Mouse (Mus musculus) adrenal gland (tissue): ENCODE data around the gene Mylk.

Source experiments
- intact Hi-C: fragments of 180-260 bp; cut with DNase I; formaldehyde crosslinking; loops from one replicate; pipeline ENCODE4 v1.15.1; 2025

Gene Mylk

DNA sequence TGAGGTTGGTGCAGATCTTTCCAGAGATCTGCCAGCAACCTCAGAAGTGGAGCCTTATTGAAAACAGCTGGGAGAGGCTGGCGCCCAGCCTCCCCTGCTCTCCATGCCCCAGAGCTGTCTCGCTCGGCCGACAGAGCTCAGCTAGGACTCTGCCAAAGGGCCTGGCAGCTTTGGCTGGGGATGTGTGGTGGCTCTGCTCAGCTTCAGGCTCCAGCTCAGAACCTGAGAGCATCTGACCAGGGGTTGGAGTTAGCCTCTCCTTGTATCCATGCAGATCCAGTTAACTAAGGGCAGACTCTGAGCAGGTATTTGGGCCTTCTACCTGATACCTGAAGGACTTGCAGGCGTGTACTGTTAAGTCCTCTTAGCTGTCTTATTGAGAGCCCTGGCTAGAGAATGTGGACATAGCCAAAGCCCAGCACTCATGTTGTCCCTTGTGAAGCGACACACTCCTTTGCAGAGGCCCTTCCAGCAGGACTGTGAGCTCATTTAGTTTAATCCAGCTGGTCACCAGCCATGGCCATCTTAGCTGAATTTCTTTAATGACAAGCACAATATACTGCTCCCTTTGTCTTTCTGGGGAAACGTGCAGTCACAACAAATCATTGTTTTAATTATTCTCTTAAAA is 94.8 kb downstream of the Mylk start:
- intact Hi-C loops, result no loop called here

DNA sequence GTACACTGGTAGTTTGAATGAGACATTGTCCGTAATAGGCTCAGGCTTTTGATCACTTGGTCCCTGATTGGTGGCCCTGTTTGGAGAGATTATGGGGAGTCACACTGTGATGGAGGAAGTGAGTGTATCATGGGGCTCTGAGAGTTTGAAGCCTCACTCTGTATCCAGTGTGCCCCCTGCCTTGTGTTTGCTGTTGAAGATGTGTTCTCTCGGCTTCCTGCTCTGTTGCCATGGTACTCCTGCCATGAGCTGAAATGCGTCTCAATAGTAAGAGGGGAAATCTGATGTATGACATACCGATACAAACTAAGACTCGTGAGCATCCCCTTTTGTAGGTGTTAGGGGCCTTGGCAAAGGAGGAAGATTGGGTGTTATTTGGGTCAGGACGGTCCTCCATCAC is 99.8 kb downstream of the Mylk start:
- intact Hi-C loops, result no loop called here

DNA sequence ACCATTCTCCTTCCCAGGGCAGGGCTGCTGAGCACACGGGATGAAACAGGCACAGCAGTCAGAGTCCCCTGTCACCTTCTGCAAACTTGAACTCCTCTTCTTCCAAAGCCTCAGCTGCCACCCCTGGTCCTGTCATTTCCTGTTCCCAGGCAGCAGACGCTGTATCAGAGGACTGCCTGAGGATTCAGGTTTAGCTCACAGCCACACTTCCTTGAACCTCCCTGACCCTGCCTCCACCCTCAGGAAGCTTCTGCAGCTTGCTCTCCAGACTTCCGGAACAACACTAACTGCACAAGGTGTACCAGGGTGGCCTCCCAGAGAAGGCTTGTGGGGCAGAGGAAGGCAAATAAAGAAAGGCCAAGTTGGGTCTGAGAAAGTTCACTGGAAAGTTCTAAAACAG is 102.6 kb downstream of the Mylk start:
- intact Hi-C loops, result no loop called here

DNA sequence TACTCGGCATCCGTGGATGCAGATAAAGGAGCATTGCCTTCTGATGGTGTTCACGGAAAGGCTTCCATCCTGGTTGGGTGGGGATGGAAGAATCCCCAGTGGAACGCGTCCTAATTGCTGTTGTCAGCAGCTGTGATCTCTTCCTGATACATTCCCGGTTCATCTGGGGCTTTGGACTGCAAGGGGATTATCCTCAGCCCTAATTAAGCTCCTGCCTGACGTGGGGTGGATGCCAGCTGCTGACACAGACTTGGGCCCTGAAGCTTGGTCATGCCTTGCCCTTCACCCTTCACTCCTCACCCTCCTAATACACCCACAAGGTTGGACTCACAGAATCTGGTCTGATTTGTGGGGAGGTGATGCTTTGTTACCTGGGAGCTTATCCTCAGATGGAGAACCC is 109.1 kb downstream of the Mylk start:
- intact Hi-C loops, result no loop called here

DNA sequence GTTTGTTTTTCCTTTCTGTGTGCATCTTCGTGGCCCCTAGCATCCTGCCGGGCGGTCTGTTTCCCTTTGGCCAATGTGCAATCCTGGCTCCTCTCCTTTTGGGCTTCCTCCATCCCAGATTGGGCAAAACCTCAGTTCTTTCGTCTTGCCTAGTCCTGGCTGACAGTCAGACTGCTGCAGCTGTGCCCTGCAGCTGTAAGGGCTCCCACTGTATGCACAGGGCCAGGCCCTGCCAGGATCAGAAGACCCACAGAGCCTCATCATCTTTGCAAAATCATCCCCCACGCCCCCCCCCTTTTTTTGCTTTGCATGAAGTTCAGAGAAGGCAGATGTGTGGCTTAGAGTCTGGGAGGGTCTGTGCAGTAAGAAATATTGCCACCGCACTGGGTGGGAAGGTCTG is 110.1 kb downstream of the Mylk start:
- intact Hi-C loops, result no loop called here

DNA sequence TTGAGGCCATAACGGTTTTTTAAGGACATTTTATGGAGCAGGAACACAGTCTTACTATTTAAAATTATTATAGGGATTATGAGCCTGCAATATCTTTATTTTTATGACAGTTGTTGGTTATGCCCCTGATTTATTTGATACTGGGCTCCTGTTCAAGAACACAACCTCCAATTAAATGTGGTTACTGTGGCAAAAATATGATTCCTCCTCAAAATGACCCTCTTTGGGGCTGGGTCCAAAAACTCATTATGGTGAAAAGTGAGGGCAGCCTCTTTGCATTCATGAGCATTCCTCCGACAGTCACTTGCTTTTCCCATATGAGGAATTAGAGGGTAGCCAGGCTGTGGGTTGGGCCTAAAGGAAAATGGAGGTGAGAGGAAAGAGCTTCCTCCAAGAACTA is 110.7 kb downstream of the Mylk start:
- intact Hi-C loops, result no loop called here

DNA sequence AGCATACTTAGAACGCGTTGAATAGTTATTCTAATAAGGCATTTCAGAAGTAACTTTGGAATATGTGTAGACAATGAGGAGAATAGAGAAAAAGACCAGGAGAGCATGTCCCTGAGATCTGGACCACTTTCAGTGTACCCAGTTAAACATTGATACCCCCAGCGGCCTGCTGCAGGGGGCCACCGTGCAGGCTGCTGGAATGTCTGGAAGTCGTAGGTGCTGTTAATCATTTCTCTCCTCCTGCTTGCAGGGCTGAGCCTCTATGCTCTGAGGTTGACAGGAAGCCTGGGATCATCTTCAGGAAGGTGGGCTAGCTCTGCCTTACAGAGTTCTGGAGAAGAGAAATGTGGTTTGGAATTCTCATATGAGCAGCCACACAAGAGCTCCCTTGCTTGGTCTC is 112.6 kb downstream of the Mylk start:
- intact Hi-C loops, result no loop called here

DNA sequence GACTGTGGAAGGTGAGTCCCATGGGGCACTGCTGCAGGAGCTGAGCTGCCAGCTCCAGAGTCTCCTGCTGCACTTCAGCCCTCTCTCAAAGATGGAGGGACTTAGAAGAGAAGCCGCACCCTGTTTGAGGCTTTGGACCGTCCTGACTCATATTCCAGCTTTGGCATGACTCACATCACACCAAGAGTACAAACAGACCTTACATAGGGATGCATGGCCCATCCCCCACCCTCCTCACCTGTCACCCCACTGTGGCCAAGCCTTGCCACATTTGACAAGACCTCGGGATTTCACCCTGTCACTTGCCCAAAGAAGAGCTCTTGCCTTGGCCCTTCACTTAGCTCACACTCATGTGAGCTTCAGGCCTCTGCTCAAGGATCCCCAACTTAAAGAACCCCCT is 115.8 kb downstream of the Mylk start:
- intact Hi-C loops, result no loop called here

DNA sequence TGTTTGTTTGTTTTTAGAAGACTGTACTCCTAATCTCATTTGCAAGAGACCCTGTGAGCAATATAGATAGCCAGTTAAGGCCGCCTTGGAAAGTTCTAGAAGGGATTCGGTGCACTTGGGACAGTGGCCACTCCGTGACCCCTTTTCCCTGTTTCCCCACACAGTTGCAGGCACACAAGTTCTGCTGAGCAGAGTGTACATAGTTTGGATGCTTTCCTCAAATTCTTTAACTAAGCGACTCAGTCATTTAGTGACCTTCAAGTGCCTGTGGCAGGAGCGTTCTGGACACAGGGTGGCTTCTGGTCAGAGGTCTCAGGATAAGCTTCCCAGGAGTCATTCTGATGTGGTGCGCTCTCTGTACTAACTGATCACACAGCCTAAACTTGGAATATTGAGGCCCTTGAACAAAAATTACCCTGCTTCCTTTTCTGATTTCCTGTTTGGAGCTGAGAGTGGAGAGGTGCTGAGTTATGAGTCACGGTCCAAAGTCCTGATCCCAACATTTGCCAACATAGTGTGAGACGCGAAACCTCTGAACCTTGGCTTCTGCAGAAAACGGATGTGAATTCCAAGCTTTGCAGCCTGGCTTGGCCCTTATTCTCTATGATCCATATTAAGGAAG is 116.8 kb downstream of the Mylk start:
- intact Hi-C loops, result no loop called here

DNA sequence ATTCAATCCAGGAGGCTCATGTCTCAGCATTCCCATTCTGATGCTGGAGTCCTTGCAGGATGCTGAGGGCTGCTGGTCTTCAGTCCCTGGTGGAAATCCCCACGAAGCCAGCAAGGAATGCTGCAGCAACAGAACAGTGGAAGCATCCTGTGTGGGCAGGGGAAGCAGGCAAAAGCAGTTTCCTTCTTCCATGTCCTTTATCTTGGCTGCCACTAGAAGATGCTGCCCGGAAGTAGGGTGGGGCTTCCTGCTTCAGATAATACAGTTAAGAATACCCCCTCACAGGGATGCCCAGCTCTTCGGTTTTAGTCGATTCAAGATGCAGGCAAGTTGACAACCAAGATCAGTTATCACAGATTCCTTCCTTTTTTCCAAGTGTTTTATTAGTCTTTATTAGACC is 120.4 kb downstream of the Mylk start:
- intact Hi-C loops, result no loop called here

DNA sequence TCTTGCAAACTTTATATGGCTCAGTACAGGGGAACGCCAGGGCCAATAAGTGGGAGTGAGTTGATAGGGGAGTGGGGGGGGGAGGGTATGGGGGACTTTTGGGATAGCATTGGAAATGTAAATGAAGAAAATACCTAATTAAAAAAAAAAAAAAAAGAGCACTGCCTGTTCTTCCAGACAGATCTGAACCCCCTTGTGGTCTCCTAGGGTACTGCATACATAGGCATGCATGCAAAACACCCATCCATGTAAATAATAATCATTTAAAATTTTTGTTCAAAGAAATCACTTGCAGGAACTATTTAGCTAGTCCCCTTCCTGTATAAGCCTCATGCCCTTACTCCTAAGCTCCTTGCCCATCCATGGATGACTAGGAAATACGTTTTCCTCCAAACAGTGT is 122.2 kb downstream of the Mylk start:
- intact Hi-C loops, result no loop called here

DNA sequence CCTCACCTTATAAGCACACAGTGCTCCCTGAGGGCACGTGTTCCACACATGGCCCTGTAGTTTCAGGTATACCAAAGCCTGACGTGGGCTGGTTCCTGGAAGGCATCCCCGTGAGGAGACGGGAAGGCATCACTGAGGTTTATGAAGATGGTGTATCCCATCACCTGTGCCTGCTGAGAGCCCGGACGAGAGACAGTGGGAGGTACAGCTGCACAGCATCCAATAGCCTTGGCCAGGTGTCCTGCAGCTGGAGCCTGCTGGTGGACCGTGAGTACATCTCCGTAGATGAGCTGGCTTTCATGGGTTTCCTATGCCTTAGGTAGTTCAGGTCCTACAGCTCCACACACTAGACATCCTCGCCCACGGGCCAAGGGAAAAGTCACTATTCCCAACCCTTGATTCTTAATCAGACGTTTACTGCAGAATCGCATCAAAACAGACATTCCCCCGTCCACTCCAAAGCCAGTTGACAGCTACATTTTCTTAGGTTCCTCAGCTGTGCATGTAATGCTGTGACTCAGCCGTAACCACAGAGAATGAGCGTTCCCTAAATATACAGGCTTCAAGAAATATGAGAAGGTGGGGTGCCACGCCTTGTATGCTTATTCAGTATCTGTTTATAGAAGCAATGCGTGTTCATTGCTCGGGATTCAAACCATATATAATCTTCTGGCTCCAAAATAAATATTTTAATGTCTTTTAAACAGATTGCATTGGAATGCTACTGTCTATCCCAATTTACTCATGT is 135.2 kb downstream of the Mylk start:
- intact Hi-C loops, result no loop called here

DNA sequence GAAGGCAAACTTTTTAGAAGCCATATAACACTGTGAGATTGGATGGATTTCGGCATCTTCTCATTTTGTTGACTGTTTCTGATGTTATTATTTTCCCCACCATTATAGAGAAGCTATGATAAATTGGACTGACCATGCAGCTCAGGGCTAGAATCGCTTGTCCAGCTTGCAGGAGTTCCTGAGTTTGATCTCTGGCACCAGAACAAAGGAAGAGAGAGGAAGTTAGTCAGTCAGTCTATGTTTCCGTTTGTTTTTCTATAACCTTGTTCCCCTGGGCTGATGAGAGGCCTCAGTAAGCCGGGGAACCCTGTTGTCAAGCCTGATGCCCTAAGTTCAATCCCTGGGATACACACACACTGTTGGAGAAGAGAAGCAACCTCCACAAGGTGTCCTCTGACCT is 135.8 kb downstream of the Mylk start:
- intact Hi-C loops, result no loop called here

DNA sequence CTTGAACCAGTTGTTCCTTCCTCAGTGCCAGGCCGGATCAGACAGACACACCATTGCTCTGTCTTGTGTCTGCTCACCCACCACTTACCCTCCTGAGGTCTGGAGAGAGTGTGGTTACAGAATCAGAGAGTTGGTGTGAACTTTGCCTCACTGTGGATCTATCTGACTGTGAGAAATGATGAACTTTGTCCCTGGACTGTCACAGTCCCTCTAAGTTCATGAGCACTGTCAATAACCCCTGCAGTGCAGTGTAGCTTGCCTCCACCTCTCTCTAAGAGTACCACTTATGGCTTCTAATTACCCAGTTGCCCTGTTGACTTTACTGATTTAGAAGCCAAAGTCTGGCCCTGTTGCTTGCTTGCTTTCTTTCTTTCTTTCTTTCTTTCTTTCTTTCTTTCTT is 142.0 kb downstream of the Mylk start:
- intact Hi-C loops, result no loop called here

DNA sequence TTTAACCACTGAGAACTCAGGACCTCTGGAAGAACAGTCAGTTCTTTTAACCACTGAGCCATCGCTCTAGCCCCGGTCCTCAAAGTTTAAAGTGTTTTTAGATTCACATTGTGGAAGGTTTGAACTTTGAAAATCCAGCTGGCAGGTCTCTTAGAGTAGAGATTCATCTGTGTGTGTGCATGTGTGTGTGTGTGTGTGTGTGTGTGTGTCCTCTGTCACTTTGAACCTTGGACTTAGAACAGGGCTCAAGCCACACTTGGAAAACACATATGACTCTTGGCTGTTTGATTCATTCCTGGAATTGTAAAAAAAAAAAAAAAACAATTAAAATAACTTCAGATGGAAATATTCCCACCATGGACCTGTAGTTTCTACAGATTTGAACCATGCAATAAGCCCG is 149.0 kb downstream of the Mylk start:
- intact Hi-C loops, result no loop called here

DNA sequence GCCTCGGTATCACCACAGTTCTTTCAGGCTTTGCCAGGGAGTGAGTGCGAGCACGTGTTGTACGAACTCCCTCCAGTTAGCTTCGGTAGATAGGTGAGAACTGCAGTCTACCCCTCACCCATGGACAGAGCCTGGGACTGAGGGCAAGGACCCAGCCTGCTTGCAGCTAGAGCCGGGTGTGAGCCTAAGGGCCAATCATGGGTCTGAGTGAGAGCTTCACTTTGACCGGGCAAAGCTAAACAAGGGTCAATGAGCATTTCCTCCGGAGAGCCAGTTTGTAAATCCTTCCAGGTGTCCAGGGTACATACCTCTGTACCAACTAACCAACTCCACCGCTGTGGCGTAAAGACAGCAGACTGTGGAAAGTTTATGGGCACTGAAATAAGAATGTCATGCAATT is 150.9 kb downstream of the Mylk start:
- intact Hi-C loops, result no loop called here

DNA sequence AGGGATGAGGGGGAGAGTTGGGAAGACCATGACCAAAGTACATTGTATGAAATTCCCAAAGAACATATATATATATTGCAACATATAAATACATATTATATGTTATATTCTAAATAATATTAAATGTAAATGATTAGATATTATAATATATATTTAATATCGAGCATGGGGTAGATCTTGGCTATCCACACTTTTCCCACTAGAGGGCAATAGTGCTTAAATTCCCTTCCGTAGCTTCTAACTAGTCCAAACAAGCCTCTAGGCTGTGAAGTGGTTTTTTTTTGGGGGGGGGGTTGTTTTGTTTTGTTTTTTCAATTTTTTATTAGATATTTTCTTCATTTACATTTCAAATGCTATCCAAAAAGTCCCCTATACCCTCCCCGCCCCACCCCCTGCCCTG is 152.0 kb downstream of the Mylk start:
- intact Hi-C loops, result no loop called here

DNA sequence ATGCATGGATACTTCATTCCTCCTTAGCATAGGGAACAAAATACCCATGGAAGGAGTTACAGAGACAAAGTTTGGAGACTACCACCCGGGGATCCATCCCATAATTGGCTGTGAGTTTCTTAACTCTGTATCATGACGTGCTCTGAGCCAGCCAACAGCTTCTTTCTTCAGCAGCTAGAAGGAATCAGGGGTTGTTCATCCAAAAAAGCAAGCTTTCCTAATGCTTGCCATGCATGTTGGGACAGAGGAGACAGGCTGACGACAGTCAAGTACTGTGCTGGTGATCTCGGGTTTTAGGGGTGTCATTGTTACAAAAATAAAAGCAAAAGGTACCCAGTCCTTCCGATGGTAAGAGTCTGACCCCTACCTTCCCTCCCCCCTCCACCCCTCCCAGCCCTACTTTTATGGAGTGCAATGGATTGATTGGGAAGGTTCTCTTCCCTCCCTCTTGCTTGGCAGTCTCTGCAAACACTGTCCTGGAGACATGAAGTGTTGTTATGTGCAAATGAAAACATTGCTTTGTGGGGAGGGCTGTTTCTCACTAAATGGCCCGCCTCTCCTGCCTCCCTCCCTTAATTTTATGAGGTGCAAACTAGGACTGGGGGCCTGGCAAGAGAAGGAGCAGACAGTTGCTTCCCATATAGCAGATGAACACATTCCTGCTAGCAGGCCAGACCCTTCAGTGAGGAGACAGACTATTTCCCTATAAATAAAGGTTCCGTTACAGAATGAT is 153.2 kb downstream of the Mylk start:
- intact Hi-C loops, result no loop called here

DNA sequence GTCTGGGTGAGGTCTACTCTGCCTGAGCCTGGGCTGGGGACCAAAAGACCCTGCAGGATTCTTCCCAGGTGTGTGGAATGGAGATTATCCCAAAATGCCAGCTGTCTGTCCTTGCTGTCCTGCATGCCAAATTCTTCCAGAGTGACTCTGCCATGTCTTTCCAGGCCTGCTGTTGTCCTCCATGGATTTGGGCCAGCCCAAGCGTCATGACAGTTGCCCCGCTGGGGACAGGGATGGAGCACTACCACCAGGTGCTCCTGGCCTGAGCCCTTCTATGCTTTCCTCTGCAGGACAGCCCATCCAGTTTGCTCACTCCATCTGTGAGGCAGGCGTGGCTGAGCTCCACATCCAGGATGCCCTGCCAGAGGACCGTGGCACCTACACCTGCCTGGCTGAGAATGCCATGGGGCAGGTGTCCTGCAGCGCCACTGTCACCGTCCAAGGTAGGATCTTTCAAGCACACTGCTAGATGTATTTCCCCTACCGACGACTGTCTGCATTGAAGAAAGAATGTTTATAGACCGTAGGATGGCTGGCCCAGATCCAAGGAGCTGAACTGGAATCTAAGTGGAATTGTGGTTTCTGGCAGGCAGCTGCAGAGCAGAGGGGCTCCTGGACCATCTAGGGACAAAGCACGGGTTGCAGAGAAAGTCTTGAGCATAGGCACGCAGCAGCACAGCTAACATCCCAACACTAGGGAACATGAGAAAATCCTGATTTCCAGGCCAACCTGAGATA is 154.2 kb downstream of the Mylk start:
- intact Hi-C loops, result no loop called here

DNA sequence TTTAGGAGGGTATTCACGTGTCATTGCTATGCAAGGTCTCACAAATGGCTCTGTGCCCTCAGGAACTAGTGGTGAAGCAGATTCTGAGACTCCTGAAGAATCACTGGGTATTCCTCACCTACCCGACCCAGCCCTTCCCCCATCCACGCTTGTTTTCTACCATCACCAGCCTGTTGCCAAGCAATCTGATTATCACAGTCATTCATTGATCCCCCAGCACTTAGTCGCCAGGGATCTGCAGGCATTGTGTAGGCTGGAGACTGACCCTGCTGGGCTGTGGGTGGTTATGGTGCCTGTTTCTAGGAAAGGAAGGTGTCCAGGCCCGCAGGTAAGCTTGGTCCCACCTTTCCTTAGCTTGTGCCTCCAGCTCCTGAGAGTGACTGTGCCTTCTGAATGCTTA is 155.0 kb downstream of the Mylk start:
- intact Hi-C loops, result no loop called here

DNA sequence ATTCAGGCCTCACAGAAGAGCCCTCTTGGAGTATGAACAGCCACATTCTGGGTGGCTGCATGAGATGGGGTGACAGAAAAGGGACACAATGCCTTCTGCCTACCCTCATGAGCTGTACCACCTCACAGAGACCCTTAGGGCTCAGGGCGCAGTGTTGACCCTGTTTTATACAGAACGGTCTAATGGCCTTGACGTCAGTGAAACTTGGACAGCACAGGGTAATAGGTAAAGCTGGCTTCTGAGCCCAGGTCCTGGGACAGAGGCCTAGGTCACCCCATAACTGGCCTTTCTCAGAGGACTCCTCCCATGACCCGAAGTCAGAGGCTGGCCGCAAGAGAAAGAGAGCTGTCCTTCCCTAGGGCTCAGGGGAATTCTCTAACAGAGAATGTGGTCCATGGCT is 155.5 kb downstream of the Mylk start:
- intact Hi-C loops, result no loop called here

DNA sequence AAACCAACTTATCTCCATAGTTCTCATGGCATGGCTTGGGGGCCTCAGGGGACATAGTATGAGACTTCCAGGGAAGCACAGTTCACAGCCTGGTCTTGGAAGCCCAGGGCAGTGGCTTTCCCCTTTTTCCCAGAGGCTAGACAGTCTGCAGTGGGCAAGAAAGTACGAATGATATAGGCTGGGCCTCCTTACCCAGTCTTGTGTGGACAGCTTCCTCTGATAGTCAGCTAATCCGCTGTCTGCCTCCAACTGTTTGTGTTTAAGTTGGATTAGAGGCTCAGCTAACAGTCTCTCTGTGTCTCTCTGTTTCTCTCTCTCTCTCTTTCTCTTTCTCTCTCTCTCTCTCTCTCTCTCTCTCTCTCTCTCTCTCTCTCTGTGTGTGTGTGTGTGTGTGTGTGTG is 156.0 kb downstream of the Mylk start:
- intact Hi-C loops, result no loop called here
